Mouse (Mus musculus): ENCODE results near the gene Vipr1. TPM values are rescaled to one million over a fixed set of nuclear protein-coding genes. Genes with fewer than 3 reads are reported as not detected.

Gene Vipr1
- polyA plus RNA-seq, 1 experiment from 2014 or later, result 0.26 TPM

DNA sequence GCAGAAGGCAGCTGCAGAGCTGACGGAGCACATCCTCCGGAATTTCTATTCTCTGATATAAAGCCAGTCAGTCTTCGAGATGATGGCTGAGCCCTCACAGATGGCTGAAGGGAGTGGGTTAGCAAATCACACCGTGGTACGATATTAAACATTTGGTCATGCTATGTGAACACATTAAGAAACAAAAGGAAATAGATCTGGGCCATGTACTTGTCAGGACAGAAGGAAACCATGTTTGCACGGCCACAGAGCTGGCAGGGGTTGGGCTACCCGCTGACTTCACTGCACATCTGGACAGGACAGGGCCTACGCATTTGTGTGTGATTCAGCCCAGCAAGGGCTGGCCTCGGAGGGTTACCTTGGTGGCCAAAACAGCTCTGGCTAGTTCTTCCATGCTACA is 54.1 kb downstream of the Vipr1 start:
- H3K4me2 ChIP-seq (ENCODE audit: low read depth, low read length), result no peak overlapping the region
- ATAC-seq (ENCODE audit: low read depth) (no peak), DNase-seq (ENCODE audit: low spot score) (no peak)
- 84% methylated on average over 9 of the region's 9 CpGs for WGBS
- no peak overlapping the region for H3K9ac ChIP-seq (ENCODE audit: low read depth, low read length)
- no peaks in the 10 kb centered on the region for H3K27me3 ChIP-seq (replicated peaks; ENCODE audit: control insufficient read depth, insufficient read depth, low read length)
- no peak overlapping the region for H3K27ac ChIP-seq (replicated peaks; ENCODE audit: low read depth, low read length)
- no peaks in the 10 kb centered on the region for H3K4me1 ChIP-seq (ENCODE audit: control insufficient read depth, insufficient read depth, low read length)
- H3K4me3 ChIP-seq (ENCODE audit: low read depth, low read length), result no peak overlapping the region
- peaks cover 22% of the 10 kb centered on the region for H3K36me3 ChIP-seq (ENCODE audit: control insufficient read depth, insufficient read depth, low read length)
- H3K9me3 ChIP-seq (ENCODE audit: control insufficient read depth, low read length), result 0 out of 2 replicates have a peak, but pooled peaks cover 2% of the 10 kb centered on the region

DNA sequence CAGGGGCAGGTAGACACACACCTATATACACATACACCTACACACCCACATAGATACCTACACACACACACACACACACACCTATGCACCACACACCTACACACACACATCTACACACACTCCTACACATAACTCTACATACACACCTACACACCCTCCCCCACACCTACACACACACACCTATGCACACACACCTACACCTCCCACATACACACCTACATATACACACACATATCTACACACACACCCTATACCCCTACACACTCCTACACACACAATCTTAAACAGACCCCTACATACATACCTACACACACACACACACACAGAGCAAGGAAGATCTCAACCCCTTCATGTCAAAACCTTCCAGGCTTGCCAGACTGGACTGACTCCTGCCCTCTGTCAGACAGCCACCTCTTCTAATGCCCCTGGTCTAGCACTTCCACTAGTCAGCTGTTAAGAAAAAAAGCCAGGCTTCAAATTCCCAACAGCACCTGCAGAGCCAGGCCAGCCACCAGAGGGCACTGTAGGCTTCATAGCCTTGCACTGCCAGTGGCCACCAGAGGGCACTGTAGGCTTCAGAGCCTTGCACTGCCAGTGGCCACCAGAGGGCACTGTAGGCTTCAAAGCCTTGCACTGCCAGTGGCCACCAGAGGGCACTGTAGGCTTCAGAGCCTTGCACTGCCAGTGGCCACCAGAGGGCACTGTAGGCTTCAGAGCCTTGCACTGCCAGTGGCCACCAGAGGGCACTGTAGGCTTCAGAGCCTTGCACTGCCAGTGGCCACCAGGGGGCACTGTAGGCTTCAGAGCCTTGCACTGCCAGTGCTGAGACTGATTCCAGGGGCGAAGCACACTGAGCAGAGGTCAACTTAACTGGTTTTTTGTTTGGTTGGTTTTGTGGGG is 54.9 kb downstream of the Vipr1 start:
- Histone ChIP-seq H3K9ac (ENCODE audit: low read depth, low read length) (no peak overlapping the region), H3K27me3 (replicated peaks; ENCODE audit: control insufficient read depth, insufficient read depth, low read length) (no peaks in the 10 kb centered on the region), H3K27ac (replicated peaks; ENCODE audit: low read depth, low read length) (no peak overlapping the region), H3K9me3 (ENCODE audit: control insufficient read depth, low read length) (0 out of 2 replicates have a peak, but pooled peaks cover 2% of the 10 kb centered on the region), H3K36me3 (ENCODE audit: control insufficient read depth, insufficient read depth, low read length) (peaks cover 19% of the 10 kb centered on the region), H3K4me3 (ENCODE audit: low read depth, low read length) (no peak overlapping the region), H3K4me2 (ENCODE audit: low read depth, low read length) (no peak overlapping the region), H3K4me1 (ENCODE audit: control insufficient read depth, insufficient read depth, low read length) (no peaks in the 10 kb centered on the region)
- WGBS, result 100% methylated on average over 1 of the region's 1 CpGs
- ATAC-seq (ENCODE audit: low read depth) (no peak), DNase-seq (ENCODE audit: low spot score) (no peak)

DNA sequence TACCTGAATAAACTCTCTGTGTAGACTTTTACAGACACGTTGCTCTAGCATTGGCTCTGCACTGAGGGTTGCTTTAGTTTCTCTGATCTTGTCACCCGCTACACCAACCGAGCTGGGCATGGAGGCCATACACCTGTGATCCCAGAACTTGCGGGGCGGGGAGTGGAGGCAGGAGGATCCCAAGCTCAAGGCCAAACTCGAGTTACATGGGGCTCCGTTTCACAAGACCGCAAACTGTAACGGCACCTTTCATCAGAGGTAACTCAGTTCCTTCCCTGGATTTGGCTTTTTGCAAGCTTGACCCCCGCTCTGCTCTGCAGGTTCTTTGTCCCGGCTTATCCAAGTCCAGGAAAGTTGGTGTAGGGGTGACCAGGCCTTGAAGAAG is 61.7 kb downstream of the Vipr1 start:
- no peaks in the 10 kb centered on the region for H3K36me3 ChIP-seq (ENCODE audit: control insufficient read depth, insufficient read depth, low read length)
- 32% methylated on average over 11 of the region's 11 CpGs for WGBS
- DNase-seq (ENCODE audit: low spot score), result no peak
- peak overlapping the region; percentile 70 for H3K4me3 ChIP-seq (ENCODE audit: low read depth, low read length)
- peak overlapping the region; percentile 66 for H3K4me2 ChIP-seq (ENCODE audit: low read depth, low read length)
- H3K27me3 ChIP-seq (replicated peaks; ENCODE audit: control insufficient read depth, insufficient read depth, low read length), result no peaks in the 10 kb centered on the region
- H3K9me3 ChIP-seq (ENCODE audit: control insufficient read depth, low read length), result no peaks in the 10 kb centered on the region
- H3K4me1 ChIP-seq (ENCODE audit: control insufficient read depth, insufficient read depth, low read length), result peaks cover 14% of the 10 kb centered on the region
- ATAC-seq (ENCODE audit: low read depth), result no peak
- peak overlapping the region; percentile 71 for H3K9ac ChIP-seq (ENCODE audit: low read depth, low read length)
- no peak overlapping the region for H3K27ac ChIP-seq (replicated peaks; ENCODE audit: low read depth, low read length)

DNA sequence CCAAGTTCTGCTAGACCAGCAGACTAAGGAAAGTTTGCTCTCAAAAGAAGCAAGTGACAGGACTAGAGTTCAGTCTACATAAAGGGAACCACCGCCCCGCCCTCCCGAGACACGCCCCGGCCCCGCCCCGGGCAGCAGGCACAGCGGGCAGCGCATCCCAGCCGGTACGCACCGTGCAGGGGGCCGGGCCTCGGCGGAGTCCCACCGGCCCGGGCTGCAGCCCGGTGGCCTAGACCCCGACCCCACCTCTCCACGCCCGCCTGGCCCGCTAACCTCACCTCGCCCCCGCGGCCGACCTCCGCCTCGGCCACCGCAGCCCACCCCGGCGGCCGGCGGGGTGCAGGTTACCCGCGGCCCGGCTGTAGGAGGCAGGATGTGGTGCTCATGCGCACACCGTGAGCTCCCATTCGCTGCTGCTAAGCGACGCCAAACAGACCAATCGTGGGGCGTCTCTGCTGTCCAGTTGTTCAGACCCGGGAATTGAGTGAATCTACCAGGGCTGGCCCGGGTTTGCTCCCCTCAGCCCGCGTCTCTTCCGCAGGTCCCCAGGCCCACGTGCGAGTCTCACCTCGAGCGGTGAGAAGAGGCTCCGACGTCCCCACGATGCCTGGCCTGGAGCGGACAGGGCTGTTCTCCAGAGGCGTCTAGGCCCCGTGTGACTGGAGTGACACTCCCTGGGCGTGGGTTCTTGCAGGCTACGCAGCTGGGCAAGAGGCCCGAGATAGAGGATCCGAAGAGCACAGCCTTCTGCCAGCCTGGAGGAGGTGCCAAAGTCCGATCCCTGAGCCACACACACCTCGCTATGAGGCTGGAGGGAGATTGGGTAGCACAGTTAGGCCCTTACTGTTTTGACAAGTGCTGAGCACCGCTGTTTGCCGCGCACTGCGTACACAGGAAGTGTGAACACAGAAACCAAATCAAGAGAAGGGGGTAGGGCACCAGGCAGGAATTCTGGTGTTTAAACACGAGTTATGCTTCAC is 62.4 kb downstream of the Vipr1 start, which contains the start of gene Sec22c:
Gene Sec22c (minus strand): TSS at position 845 of the 980 bp plus-strand sequence.
- DNase-seq (ENCODE audit: low spot score) (peak; percentile 95), ATAC-seq (ENCODE audit: low read depth) (peak; percentile 98)
- Histone ChIP-seq H3K4me2 (ENCODE audit: low read depth, low read length) (peak within 1 kb of the TSS; percentile 66), H3K9me3 (ENCODE audit: control insufficient read depth, low read length) (no peaks in the 10 kb centered on the region), H3K4me1 (ENCODE audit: control insufficient read depth, insufficient read depth, low read length) (peaks cover 14% of the 10 kb centered on the region), H3K27ac (replicated peaks; ENCODE audit: low read depth, low read length) (peak within 1 kb of the TSS; percentile 35; the same call in 1 of the 2 replicates), H3K27me3 (replicated peaks; ENCODE audit: control insufficient read depth, insufficient read depth, low read length) (no peaks in the 10 kb centered on the region), H3K9ac (ENCODE audit: low read depth, low read length) (peak within 1 kb of the TSS; percentile 71), H3K36me3 (ENCODE audit: control insufficient read depth, insufficient read depth, low read length) (no peaks in the 10 kb centered on the region), H3K4me3 (ENCODE audit: low read depth, low read length) (peak within 1 kb of the TSS; percentile 70)
- WGBS, result 3% methylated on average over 29 of the region's 69 CpGs

DNA sequence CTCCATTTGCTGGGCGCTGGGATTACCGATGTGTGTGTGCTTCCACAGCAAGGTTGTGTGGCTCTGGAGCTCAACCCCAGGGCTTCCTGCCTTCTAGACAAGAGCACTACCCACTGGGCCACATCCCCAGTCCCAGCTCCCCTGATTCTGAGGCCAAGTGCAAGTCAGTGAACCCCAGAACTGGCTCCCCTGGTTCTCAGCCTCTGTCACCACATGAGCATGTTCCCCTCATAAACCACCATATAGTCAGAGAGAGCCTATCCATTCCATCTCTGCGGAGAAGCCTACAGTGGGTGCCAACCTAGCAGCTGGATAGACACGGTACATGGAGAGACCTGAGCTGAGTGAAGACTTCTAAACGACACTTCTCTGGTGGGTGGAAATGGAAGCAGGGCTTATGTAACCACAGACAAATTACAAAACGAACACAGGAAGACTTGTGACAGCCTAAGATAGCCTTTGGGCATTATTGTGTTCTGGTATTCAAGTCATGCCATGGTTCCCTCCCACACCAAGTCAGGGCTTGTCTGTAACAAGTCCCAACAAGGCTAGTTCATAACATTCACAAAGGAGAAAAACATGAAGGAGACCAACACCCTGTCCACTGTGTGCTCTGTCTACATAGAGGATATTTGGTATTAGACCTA is 63.6 kb downstream of the Vipr1 start:
- ATAC-seq (ENCODE audit: low read depth) (no peak), DNase-seq (ENCODE audit: low spot score) (no peak)
- Histone ChIP-seq H3K4me1 (ENCODE audit: control insufficient read depth, insufficient read depth, low read length) (peaks cover 16% of the 10 kb centered on the region), H3K27me3 (replicated peaks; ENCODE audit: control insufficient read depth, insufficient read depth, low read length) (no peaks in the 10 kb centered on the region), H3K4me3 (ENCODE audit: low read depth, low read length) (no peak overlapping the region), H3K9ac (ENCODE audit: low read depth, low read length) (no peak overlapping the region), H3K36me3 (ENCODE audit: control insufficient read depth, insufficient read depth, low read length) (no peaks in the 10 kb centered on the region), H3K27ac (replicated peaks; ENCODE audit: low read depth, low read length) (no peak overlapping the region), H3K9me3 (ENCODE audit: control insufficient read depth, low read length) (no peaks in the 10 kb centered on the region), H3K4me2 (ENCODE audit: low read depth, low read length) (no peak overlapping the region)
- WGBS, result 72% methylated on average over 6 of the region's 6 CpGs

DNA sequence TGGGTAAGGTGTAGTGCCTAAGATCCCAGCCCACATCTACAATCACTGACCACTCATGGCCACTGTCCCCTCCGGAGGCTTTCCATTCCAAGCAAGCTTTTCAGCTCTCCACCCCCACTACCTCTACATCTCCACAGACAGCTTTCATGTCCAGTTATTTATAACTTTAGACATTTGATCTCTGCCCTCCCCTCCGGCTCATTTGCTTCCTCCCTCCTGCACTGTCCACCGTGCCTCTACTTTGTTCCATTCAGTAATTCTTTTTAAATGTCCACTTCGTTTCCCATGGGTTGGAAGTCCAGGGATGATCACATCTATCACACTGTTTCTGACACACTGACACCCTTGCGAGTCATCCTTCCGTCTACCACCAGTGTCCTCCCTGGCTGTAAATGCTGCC is 65.3 kb downstream of the Vipr1 start:
- Histone ChIP-seq H3K4me2 (ENCODE audit: low read depth, low read length) (no peak overlapping the region), H3K9me3 (ENCODE audit: control insufficient read depth, low read length) (no peaks in the 10 kb centered on the region), H3K9ac (ENCODE audit: low read depth, low read length) (no peak overlapping the region), H3K27ac (replicated peaks; ENCODE audit: low read depth, low read length) (no peak overlapping the region), H3K4me3 (ENCODE audit: low read depth, low read length) (no peak overlapping the region), H3K27me3 (replicated peaks; ENCODE audit: control insufficient read depth, insufficient read depth, low read length) (no peaks in the 10 kb centered on the region), H3K36me3 (ENCODE audit: control insufficient read depth, insufficient read depth, low read length) (peaks cover 4% of the 10 kb centered on the region; the same call in 1 of the 2 replicates), H3K4me1 (ENCODE audit: control insufficient read depth, insufficient read depth, low read length) (peaks cover 20% of the 10 kb centered on the region)
- DNase-seq (ENCODE audit: low spot score) (no peak), ATAC-seq (ENCODE audit: low read depth) (no peak)
- 60% methylated on average over 6 of the region's 6 CpGs for WGBS

DNA sequence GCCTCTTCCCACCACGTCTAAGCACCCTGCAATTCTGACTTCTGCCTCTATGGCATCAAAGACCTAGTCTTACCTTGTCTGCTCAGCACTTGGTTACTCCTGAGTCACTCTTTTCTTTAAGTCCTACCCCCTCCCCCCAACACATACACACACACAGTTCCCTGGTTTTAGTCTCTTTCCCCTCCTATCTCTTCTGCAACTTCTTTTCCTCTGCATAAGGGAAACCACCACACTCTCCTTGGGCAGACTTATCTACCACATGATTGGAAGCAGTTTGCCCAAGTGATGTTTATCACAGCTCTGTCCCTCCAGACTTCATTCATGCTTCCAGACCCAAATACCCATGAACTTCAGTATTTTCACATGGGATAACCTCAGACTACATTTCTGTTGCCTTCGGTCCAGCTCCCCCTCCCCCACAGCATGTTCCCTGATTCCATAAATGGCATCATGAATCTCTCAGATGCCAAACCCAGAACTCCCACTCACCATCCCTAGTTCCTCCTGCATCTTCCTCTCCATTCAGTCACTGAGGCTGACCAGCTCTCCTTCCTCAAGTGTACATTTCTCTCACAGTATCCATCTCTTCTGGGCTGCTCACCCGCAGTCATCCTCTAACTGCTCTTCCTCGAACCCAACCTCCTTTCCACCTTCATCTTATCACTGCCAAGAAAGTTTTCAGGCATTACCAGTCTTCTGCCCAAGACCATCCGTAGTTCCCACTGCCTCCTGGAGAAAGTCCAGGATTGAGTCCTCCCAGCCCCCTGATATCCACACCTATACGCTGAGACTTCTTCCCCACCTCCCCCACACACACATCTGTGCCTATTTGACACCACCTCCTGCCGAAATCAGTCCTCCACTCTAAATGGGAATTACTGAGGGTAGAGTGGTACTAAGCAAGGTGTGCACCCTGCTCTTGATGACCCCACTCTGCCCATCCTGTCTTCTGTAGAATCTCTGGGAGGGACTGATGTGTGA is 66.3 kb downstream of the Vipr1 start:
- no peak overlapping the region for H3K27ac ChIP-seq (replicated peaks; ENCODE audit: low read depth, low read length)
- H3K27me3 ChIP-seq (replicated peaks; ENCODE audit: control insufficient read depth, insufficient read depth, low read length), result no peaks in the 10 kb centered on the region
- H3K36me3 ChIP-seq (ENCODE audit: control insufficient read depth, insufficient read depth, low read length), result peaks cover 11% of the 10 kb centered on the region; the same call in 1 of the 2 replicates
- 71% methylated on average over 7 of the region's 7 CpGs for WGBS
- H3K4me2 ChIP-seq (ENCODE audit: low read depth, low read length), result no peak overlapping the region
- H3K9me3 ChIP-seq (ENCODE audit: control insufficient read depth, low read length), result no peaks in the 10 kb centered on the region
- no peak for DNase-seq (ENCODE audit: low spot score)
- H3K4me1 ChIP-seq (ENCODE audit: control insufficient read depth, insufficient read depth, low read length), result peaks cover 19% of the 10 kb centered on the region
- H3K4me3 ChIP-seq (ENCODE audit: low read depth, low read length), result no peak overlapping the region
- ATAC-seq (ENCODE audit: low read depth), result no peak
- no peak overlapping the region for H3K9ac ChIP-seq (ENCODE audit: low read depth, low read length)

Data from embryonic facial prominence, embryonic 14.5 days (tissue).